Mouse (Mus musculus) CH12.LX (cell line): ENCODE measurements around the gene Sox12. TPM values are rescaled to one million over a fixed set of nuclear protein-coding genes. Genes with fewer than 3 reads are reported as not detected.
A peak's percentile ranks its signal among the peaks of the same experiment; 100 is the strongest.
"Not testable (repeated sequence)": the region's sequence is repeated elsewhere in the genome, so short reads cannot be mapped to it uniquely, and the experiment has no call there.

ENCODE experiments used
- DNase-seq: peaks from one replicate; pipeline ENCODE4 v3.0.0-alpha.2; 2013; ENCODE audit errors: extremely low read depth
- H3K27ac ChIP-seq: 2 replicates; pipeline ENCODE4 v1.5.1; 2012; ENCODE audit warnings: low read depth, mild to moderate bottlenecking, control low read depth, moderate library complexity; ENCODE audit not compliant: insufficient read depth
- H3K27me3 ChIP-seq: replicated peaks from 2 replicates; pipeline ENCODE3; 2012; ENCODE audit warnings: inconsistent platforms
- H3K36me3 ChIP-seq, 2 experiments: replicated peaks in 1 of 2; 2 replicates each; pipeline versions ENCODE3 to v1.6.1; 2012; ENCODE audit warnings: inconsistent platforms in 1 of 2, low read length in 1 of 2, mild to moderate bottlenecking in 1 of 2, mixed read lengths in 1 of 2, moderate library complexity in 1 of 2; ENCODE audit not compliant: control insufficient read depth in 1 of 2, insufficient read depth in 1 of 2
- H3K4me1 ChIP-seq, 2 experiments: 2 replicates each; pipeline ENCODE4 v1.6.1; 2012; ENCODE audit warnings: inconsistent platforms in 1 of 2, moderate library complexity in 1 of 2; ENCODE audit not compliant: insufficient read depth in 2 of 2, control insufficient read depth in 1 of 2
- H3K4me2 ChIP-seq: 2 replicates; pipeline ENCODE4 v1.6.1; 2012; ENCODE audit warnings: low read depth, mild to moderate bottlenecking, control low read depth; ENCODE audit not compliant: poor library complexity, insufficient read depth, severe bottlenecking
- H3K4me3 ChIP-seq, 3 experiments: fragments of 150-350 bp in 1 of 3; sonication (generic) in 1 of 3; replicated peaks in 1 of 3; 2 replicates each; pipeline versions ENCODE3 to v1.5.1; 2011 to 2012; ENCODE audit warnings: low read depth in 2 of 3, low read length in 2 of 3, mild to moderate bottlenecking in 2 of 3, moderate library complexity in 2 of 3, control low read depth in 1 of 3, improper control_type of control experiment in 1 of 3, inconsistent platforms in 1 of 3, mixed read lengths in 1 of 3; ENCODE audit not compliant: poor library complexity in 1 of 3
- H3K79me2 ChIP-seq: replicated peaks from 2 replicates; pipeline ENCODE4 v1.6.1; 2012; ENCODE audit warnings: mild to moderate bottlenecking, moderate library complexity; ENCODE audit not compliant: control insufficient read depth, poor library complexity, insufficient read depth, severe bottlenecking; ENCODE audit errors: extremely low read depth
- H3K9ac ChIP-seq: 2 replicates; pipeline ENCODE4 v1.6.1; 2012; ENCODE audit warnings: low read depth, mild to moderate bottlenecking, control low read depth, moderate library complexity; ENCODE audit not compliant: insufficient read depth
- H3K9me3 ChIP-seq: replicated peaks from 2 replicates; pipeline ENCODE3; 2012; ENCODE audit warnings: low read length, inconsistent platforms, mixed read lengths
- CHD1 ChIP-seq: IDR thresholded peaks from 2 replicates; pipeline ENCODE4 v1.6.1; 2012; ENCODE audit warnings: low read depth, low read length, improper control_type of control experiment, inconsistent platforms
- CTCF ChIP-seq, 2 experiments: IDR thresholded peaks in 1 of 2; conservative IDR thresholded peaks in 1 of 2; 2 replicates each; pipeline ENCODE4 v1.5.1; 2011 to 2012; ENCODE audit warnings: low read depth in 2 of 2, low read length in 2 of 2, improper control_type of control experiment in 1 of 2, inconsistent platforms in 1 of 2, mild to moderate bottlenecking in 1 of 2, moderate library complexity in 1 of 2
- ELF1 ChIP-seq: IDR thresholded peaks from 2 replicates; pipeline ENCODE4 v1.6.1; 2014; ENCODE audit warnings: low read depth, mild to moderate bottlenecking, inconsistent platforms, low read length, improper control_type of control experiment
- EP300 ChIP-seq: IDR thresholded peaks from 2 replicates; pipeline ENCODE4 v1.6.1; 2011; ENCODE audit warnings: low read length, improper control_type of control experiment
- GABPA ChIP-seq: IDR thresholded peaks from 2 replicates; pipeline ENCODE4 v1.6.1; 2012; ENCODE audit warnings: low read depth, low read length, improper control_type of control experiment, inconsistent platforms; ENCODE audit not compliant: insufficient replicate concordance
- JUN ChIP-seq: IDR thresholded peaks from 2 replicates; pipeline ENCODE4 v1.6.1; 2011; ENCODE audit warnings: low read depth, mild to moderate bottlenecking, low read length, improper control_type of control experiment, moderate library complexity; ENCODE audit not compliant: insufficient read depth
- KAT2A ChIP-seq: IDR thresholded peaks from 2 replicates; pipeline ENCODE4 v1.6.1; 2012; ENCODE audit warnings: low read length, improper control_type of control experiment, inconsistent platforms; ENCODE audit not compliant: insufficient replicate concordance
- MAZ ChIP-seq: IDR thresholded peaks from 2 replicates; pipeline ENCODE4 v1.6.1; 2012; ENCODE audit warnings: low read depth, mild to moderate bottlenecking, inconsistent platforms, low read length, improper control_type of control experiment, moderate library complexity
- MEF2A ChIP-seq: IDR thresholded peaks from 2 replicates; pipeline ENCODE4 v1.6.1; 2014; ENCODE audit warnings: low read depth, mild to moderate bottlenecking, inconsistent platforms, low read length, improper control_type of control experiment, borderline replicate concordance
- NRF1 ChIP-seq: IDR thresholded peaks from 2 replicates; pipeline ENCODE4 v1.6.1; 2014; ENCODE audit warnings: low read depth, mild to moderate bottlenecking, inconsistent platforms, low read length, improper control_type of control experiment, moderate library complexity
- POLR2AphosphoS2 ChIP-seq: IDR thresholded peaks from 2 replicates; pipeline ENCODE4 v1.6.1; 2011; ENCODE audit warnings: low read depth, low read length, improper control_type of control experiment
- RCOR1 ChIP-seq: conservative IDR thresholded peaks from 2 replicates; pipeline ENCODE4 v1.6.1; 2012; ENCODE audit warnings: low read depth, mild to moderate bottlenecking, inconsistent platforms, low read length, improper control_type of control experiment
- TCF12 ChIP-seq: IDR thresholded peaks from 2 replicates; pipeline ENCODE4 v1.6.1; 2014; ENCODE audit warnings: low read depth, mild to moderate bottlenecking, inconsistent platforms, low read length, improper control_type of control experiment
- UBTF ChIP-seq: IDR thresholded peaks from 2 replicates; pipeline ENCODE4 v1.6.1; 2012; ENCODE audit warnings: low read depth, mild to moderate bottlenecking, inconsistent platforms, low read length, improper control_type of control experiment, moderate library complexity
- USF1 ChIP-seq: IDR thresholded peaks from 2 replicates; pipeline ENCODE4 v1.6.1; 2014; ENCODE audit warnings: low read depth, mild to moderate bottlenecking, inconsistent platforms, low read length, improper control_type of control experiment
- ZMIZ1 ChIP-seq: IDR thresholded peaks from 2 replicates; pipeline ENCODE4 v1.6.1; 2012; ENCODE audit warnings: low read depth, mild to moderate bottlenecking, inconsistent platforms, low read length, improper control_type of control experiment
- dilution Hi-C: fragments of 300-500 bp; cut with MboI; formaldehyde crosslinking; loops from 2 replicates; pipeline ENCODE4 v1.14.3; 2020; ENCODE audit warnings: low sequenced_read_pairs; ENCODE audit not compliant: extremely low pct_unique_long_range_greater_than_20kb, extremely low pct_ligation_motif_present
- in situ Hi-C: fragments of 300-500 bp; cut with MboI; formaldehyde crosslinking; loops from 3 replicates; pipeline ENCODE4 v1.14.3; 2019; ENCODE audit warnings: low sequenced_read_pairs, low pct_ligation_motif_present, low pct_unique_long_range_greater_than_20kb, mixed read lengths
- polyA plus RNA-seq: library from polyadenylated mRNA; unstranded; fragments of >175 nt; gene quantifications from 2 replicates; pipeline ENCODE4 v1.2.1, GENCODE M21; 2012; ENCODE audit warnings: low read depth; ENCODE audit not compliant: insufficient read length
- total RNA-seq, 2 experiments: library from RNA; depleted of rRNA; stranded (reverse); fragments of 300-350 nt in 1 of 2; fragments of >200 nt in 1 of 2; gene quantifications; 2 replicates each; pipeline ENCODE4 v1.2.3; 2012 to 2014

The Sox12 gene
- total and polyA plus RNA-seq, 3 experiments = 0.09 TPM; not detected in 2

GRCm38 (mm10) chr2:152436405-152436901 lies 38.6 kb upstream of the Sox12 start:
- H3K27ac ChIP-seq = no peak overlapping the region
- no peak overlapping the region for H3K9ac ChIP-seq
- peaks cover 2% of the 10 kb centered on the region for H3K9me3 ChIP-seq
- TF ChIP-seq TCF12 = no peak
- TF ChIP-seq ELF1 = no peak
- TF ChIP-seq ZMIZ1 = no peak
- no peak for TF ChIP-seq MAZ
- no peak for TF ChIP-seq RCOR1
- no peak for TF ChIP-seq CHD1
- TF ChIP-seq KAT2A = no peak
- TF ChIP-seq POLR2AphosphoS2 = no peak
- TF ChIP-seq JUN = no peak
- no peak for TF ChIP-seq EP300
- no peak for TF ChIP-seq GABPA
- no peaks in the 10 kb centered on the region for H3K36me3 ChIP-seq
- peaks cover 68% of the 10 kb centered on the region for H3K27me3 ChIP-seq
- no peak for DNase-seq
- H3K4me3 ChIP-seq = no peak overlapping the region
- H3K79me2 ChIP-seq = no peaks in the 10 kb centered on the region
- peaks cover 2 to 3% of the 10 kb centered on the region in 2 experiments; a peak in 2 of 4 replicates for H3K4me1 ChIP-seq
- dilution Hi-C loops (no loop called here), in situ Hi-C loops (no loop called here)
- no peak overlapping the region for H3K4me2 ChIP-seq

- H3K4me1 ChIP-seq, H3K79me2 ChIP-seq, H3K9me3 ChIP-seq, H3K27ac ChIP-seq, H3K4me3 ChIP-seq, H3K36me3 ChIP-seq, DNase-seq, H3K4me2 ChIP-seq, H3K9ac ChIP-seq, dilution Hi-C loops, in situ Hi-C loops: not testable (repeated sequence)
- TF ChIP-seq CTCF (conservative IDR thresholded peaks at IDR 0.05 in 1 of 2, IDR thresholded peaks at IDR 0.05 in 1 of 2; ENCODE audit: low read depth in 2 of 2, low read length in 2 of 2) = peak in 1 of 2 experiments; percentile 14; a peak in 1 of 4 replicates
- H3K27me3 ChIP-seq = peaks cover 48% of the 10 kb centered on the region
Observed at GRCm38 (mm10) chr2:152428481-152428880, 30.6 kb upstream of the Sox12 start.

GRCm38 (mm10) chr2:152427493-152427892 lies 29.6 kb upstream of the Sox12 start:
- no peak overlapping the region for H3K27ac ChIP-seq
- H3K36me3 ChIP-seq = no peaks in the 10 kb centered on the region
- no peak for DNase-seq
- H3K4me1 ChIP-seq = no peaks in the 10 kb centered on the region
- in situ Hi-C loops = no loop called here
- dilution Hi-C loops = no loop called here
- H3K4me3 ChIP-seq = no peak overlapping the region
- no peak overlapping the region for H3K4me2 ChIP-seq
- peaks cover 44% of the 10 kb centered on the region for H3K27me3 ChIP-seq
- no peak overlapping the region for H3K9ac ChIP-seq
- H3K79me2 ChIP-seq = no peaks in the 10 kb centered on the region
- H3K9me3 ChIP-seq = peaks cover 10% of the 10 kb centered on the region
- TF ChIP-seq TCF12 = no peak
- no peak for TF ChIP-seq UBTF
- no peak for TF ChIP-seq NRF1
- no peak for TF ChIP-seq MEF2A
- no peak for TF ChIP-seq USF1
- TF ChIP-seq CHD1 = no peak
- TF ChIP-seq GABPA = no peak
